Mouse (Mus musculus): ENCODE data around the gene Trim14. TPM values are rescaled to one million over a fixed set of nuclear protein-coding genes. Genes with fewer than 3 reads are reported as not detected.

Trim14 gene
- polyA plus RNA-seq, 2 experiments: 2.5 to 3.3 TPM

- WGBS: 88% methylated on average over 9 of the region's 9 CpGs
Measured at GRCm38 (mm10) chr4:46571744-46572143, 35.8 kb upstream of the Trim14 start.

GRCm38 (mm10) chr4:46569671-46570070 is 33.7 kb upstream of the Trim14 start:
- no peak overlapping the region for H3K4me3 ChIP-seq (replicated peaks; ENCODE audit: low read length)
- H3K4me1 ChIP-seq (ENCODE audit: control insufficient read depth, insufficient read depth, low read length): peaks cover 2% of the 10 kb centered on the region; the same call in 1 of the 2 replicates
- no peaks in the 10 kb centered on the region for H3K27me3 ChIP-seq (ENCODE audit: control insufficient read depth, insufficient read depth, low read length)
- ATAC-seq (ENCODE audit: low FRiP score, low read depth) (no peak), DNase-seq (ENCODE audit: low spot score) (no peak)
- TF ChIP-seq POLR2A (IDR thresholded peaks at IDR 0.05; ENCODE audit: borderline replicate concordance, extremely low read depth, insufficient read depth, insufficient read length): no peak
- H3K36me3 ChIP-seq (ENCODE audit: control insufficient read depth, insufficient read depth, low read length): no peaks in the 10 kb centered on the region
- no peak overlapping the region for H3K9ac ChIP-seq (ENCODE audit: low read depth, low read length, severe bottlenecking)
- 49% methylated on average over 5 of the region's 5 CpGs for WGBS
- no peaks in the 10 kb centered on the region for H3K9me3 ChIP-seq (ENCODE audit: control insufficient read depth, low read length)
- no peak overlapping the region for H3K4me2 ChIP-seq (replicated peaks; ENCODE audit: low read depth, low read length, severe bottlenecking)
- H3K27ac ChIP-seq (replicated peaks; ENCODE audit: low read depth, low read length): no peak overlapping the region

More at GRCm38 (mm10) chr4:46571744-46572143, 35.8 kb upstream of the Trim14 start:
- no peak for TF ChIP-seq POLR2A (IDR thresholded peaks at IDR 0.05; ENCODE audit: borderline replicate concordance, extremely low read depth, insufficient read depth, insufficient read length)
- H3K4me2 ChIP-seq (replicated peaks; ENCODE audit: low read depth, low read length, severe bottlenecking): no peak overlapping the region
- ATAC-seq (ENCODE audit: low FRiP score, low read depth): no peak
- no peak overlapping the region for H3K4me3 ChIP-seq (replicated peaks; ENCODE audit: low read length)
- no peaks in the 10 kb centered on the region for H3K36me3 ChIP-seq (ENCODE audit: control insufficient read depth, insufficient read depth, low read length)
- no peaks in the 10 kb centered on the region for H3K27me3 ChIP-seq (ENCODE audit: control insufficient read depth, insufficient read depth, low read length)
- H3K27ac ChIP-seq (replicated peaks; ENCODE audit: low read depth, low read length): no peak overlapping the region
- peaks cover 3% of the 10 kb centered on the region; the same call in 1 of the 2 replicates for H3K4me1 ChIP-seq (ENCODE audit: control insufficient read depth, insufficient read depth, low read length)
- no peak overlapping the region for H3K9ac ChIP-seq (ENCODE audit: low read depth, low read length, severe bottlenecking)
- no peak for DNase-seq (ENCODE audit: low spot score)
- no peaks in the 10 kb centered on the region for H3K9me3 ChIP-seq (ENCODE audit: control insufficient read depth, low read length)

GRCm38 (mm10) chr4:46568169-46568568 is 32.2 kb upstream of the Trim14 start:
- no peak overlapping the region for H3K4me2 ChIP-seq (replicated peaks; ENCODE audit: low read depth, low read length, severe bottlenecking)
- H3K36me3 ChIP-seq (ENCODE audit: control insufficient read depth, insufficient read depth, low read length): no peaks in the 10 kb centered on the region
- no peaks in the 10 kb centered on the region for H3K4me1 ChIP-seq (ENCODE audit: control insufficient read depth, insufficient read depth, low read length)
- 89% methylated on average over 8 of the region's 8 CpGs for WGBS
- H3K27me3 ChIP-seq (ENCODE audit: control insufficient read depth, insufficient read depth, low read length): no peaks in the 10 kb centered on the region
- ATAC-seq (ENCODE audit: low FRiP score, low read depth) (no peak), DNase-seq (ENCODE audit: low spot score) (no peak)
- no peak overlapping the region for H3K4me3 ChIP-seq (replicated peaks; ENCODE audit: low read length)
- H3K9me3 ChIP-seq (ENCODE audit: control insufficient read depth, low read length): no peaks in the 10 kb centered on the region
- no peak for TF ChIP-seq POLR2A (IDR thresholded peaks at IDR 0.05; ENCODE audit: borderline replicate concordance, extremely low read depth, insufficient read depth, insufficient read length)
- H3K9ac ChIP-seq (ENCODE audit: low read depth, low read length, severe bottlenecking): no peak overlapping the region
- H3K27ac ChIP-seq (replicated peaks; ENCODE audit: low read depth, low read length): no peak overlapping the region

- Histone ChIP-seq H3K9ac (ENCODE audit: low read depth, low read length, severe bottlenecking) (no peak overlapping the region), H3K27ac (replicated peaks; ENCODE audit: low read depth, low read length) (no peak overlapping the region), H3K4me1 (ENCODE audit: control insufficient read depth, insufficient read depth, low read length) (no peaks in the 10 kb centered on the region), H3K36me3 (ENCODE audit: control insufficient read depth, insufficient read depth, low read length) (no peaks in the 10 kb centered on the region), H3K4me2 (replicated peaks; ENCODE audit: low read depth, low read length, severe bottlenecking) (no peak overlapping the region), H3K4me3 (replicated peaks; ENCODE audit: low read length) (no peak overlapping the region), H3K27me3 (ENCODE audit: control insufficient read depth, insufficient read depth, low read length) (no peaks in the 10 kb centered on the region), H3K9me3 (ENCODE audit: control insufficient read depth, low read length) (no peaks in the 10 kb centered on the region)
- TF ChIP-seq POLR2A (IDR thresholded peaks at IDR 0.05; ENCODE audit: borderline replicate concordance, extremely low read depth, insufficient read depth, insufficient read length): no peak
- DNase-seq (ENCODE audit: low spot score): no peak
- 72% methylated on average over 8 of the region's 8 CpGs for WGBS
- ATAC-seq (ENCODE audit: low FRiP score, low read depth): no peak
Measured at GRCm38 (mm10) chr4:46566931-46567671, 31.2 kb upstream of the Trim14 start.

GRCm38 (mm10) chr4:46565393-46565955 is 29.5 kb upstream of the Trim14 start:
- no peaks in the 10 kb centered on the region for H3K9me3 ChIP-seq (ENCODE audit: control insufficient read depth, low read length)
- no peak for TF ChIP-seq POLR2A (IDR thresholded peaks at IDR 0.05; ENCODE audit: borderline replicate concordance, extremely low read depth, insufficient read depth, insufficient read length)
- H3K4me3 ChIP-seq (replicated peaks; ENCODE audit: low read length): no peak overlapping the region
- no peaks in the 10 kb centered on the region for H3K4me1 ChIP-seq (ENCODE audit: control insufficient read depth, insufficient read depth, low read length)
- H3K4me2 ChIP-seq (replicated peaks; ENCODE audit: low read depth, low read length, severe bottlenecking): no peak overlapping the region
- H3K27me3 ChIP-seq (ENCODE audit: control insufficient read depth, insufficient read depth, low read length): no peaks in the 10 kb centered on the region
- no peak overlapping the region for H3K27ac ChIP-seq (replicated peaks; ENCODE audit: low read depth, low read length)
- ATAC-seq (ENCODE audit: low FRiP score, low read depth) (no peak), DNase-seq (ENCODE audit: low spot score) (no peak)
- H3K9ac ChIP-seq (ENCODE audit: low read depth, low read length, severe bottlenecking): no peak overlapping the region
- WGBS: 64% methylated on average over 4 of the region's 4 CpGs
- H3K36me3 ChIP-seq (ENCODE audit: control insufficient read depth, insufficient read depth, low read length): no peaks in the 10 kb centered on the region
